Mouse (Mus musculus) hindbrain, postnatal 0 days (tissue): Measurements from ENCODE around the gene Tlk1. TPM values are rescaled to one million over a fixed set of nuclear protein-coding genes. Genes with fewer than 3 reads are reported as not detected.

Experiments
- ATAC-seq: fragments of 200-750 bp; cut with Nextera tagmentation; 2 replicates; pipeline ENCODE4 v1.8.0; 2017; ENCODE audit warnings: mild to moderate bottlenecking, moderate TSS enrichment, moderate library complexity
- DNase-seq: peaks from one replicate; pipeline ENCODE4 v3.0.0-alpha.2; 2015; ENCODE audit warnings: low spot score
- H3K27ac ChIP-seq: fragments of 300-500 bp; sonication (generic); 2 replicates; pipeline ENCODE4 v1.5.1; 2014; ENCODE audit warnings: mild to moderate bottlenecking
- H3K27me3 ChIP-seq: fragments of 300-500 bp; sonication (generic); 2 replicates; pipeline ENCODE4 v1.6.1; 2014; ENCODE audit warnings: low read length, mixed read lengths; ENCODE audit not compliant: insufficient read depth
- H3K36me3 ChIP-seq: fragments of 300-500 bp; sonication (generic); 2 replicates; pipeline ENCODE4 v1.6.1; 2014; ENCODE audit warnings: low read length, mixed read lengths; ENCODE audit not compliant: insufficient read depth
- H3K4me1 ChIP-seq: fragments of 300-500 bp; sonication (generic); 2 replicates; pipeline ENCODE4 v1.6.1; 2014; ENCODE audit warnings: antibody characterized with exemption, low read length, mixed read lengths; ENCODE audit not compliant: insufficient read depth
- H3K4me2 ChIP-seq: fragments of 300-500 bp; sonication (generic); 2 replicates; pipeline ENCODE4 v1.6.1; 2014; ENCODE audit warnings: low read depth, mild to moderate bottlenecking, low read length, moderate library complexity, mixed read lengths
- H3K4me3 ChIP-seq: fragments of 300-500 bp; sonication (generic); 2 replicates; pipeline ENCODE4 v1.5.1; 2014; ENCODE audit warnings: low read length
- H3K9ac ChIP-seq: fragments of 300-500 bp; sonication (generic); replicated peaks from 2 replicates; pipeline ENCODE4 v1.6.1; 2014; ENCODE audit warnings: mild to moderate bottlenecking, low read length, moderate library complexity, mixed read lengths
- H3K9me3 ChIP-seq: fragments of 300-500 bp; sonication (generic); 2 replicates; pipeline ENCODE4 v1.6.1; 2016; ENCODE audit warnings: low read length, mixed read lengths
- CTCF ChIP-seq: IDR thresholded peaks from 2 replicates; pipeline ENCODE4 v1.5.1; 2016; ENCODE audit warnings: antibody characterized with exemption, control low read depth, low read depth
- WGBS: fragments of 180-500 bp; shearing (Covaris S2); extraction: QIAGEN DNeasy Blood & Tissue Kit; methylation state at CpG from one replicate; pipeline ENCODE4 v1.1.7; 2014; 5-methylcytosine and 5-hydroxymethylcytosine counted together
- polyA plus RNA-seq: library from polyadenylated mRNA; unstranded; fragments of >200 nt; fragmentation: Nextera tagmentation; extraction: Ambion mirVana; gene quantifications from 2 replicates; pipeline ENCODE4 v1.2.1, GENCODE M21; 2015
- total RNA-seq: library from RNA; depleted of rRNA; stranded (reverse); fragments of >200 nt; gene quantifications from 2 replicates; pipeline ENCODE4 v1.2.3, GENCODE M21; 2014

Gene Tlk1
- total and polyA plus RNA-seq, 2 experiments from 2014 or later = 17.3 to 27.0 TPM

DNA sequence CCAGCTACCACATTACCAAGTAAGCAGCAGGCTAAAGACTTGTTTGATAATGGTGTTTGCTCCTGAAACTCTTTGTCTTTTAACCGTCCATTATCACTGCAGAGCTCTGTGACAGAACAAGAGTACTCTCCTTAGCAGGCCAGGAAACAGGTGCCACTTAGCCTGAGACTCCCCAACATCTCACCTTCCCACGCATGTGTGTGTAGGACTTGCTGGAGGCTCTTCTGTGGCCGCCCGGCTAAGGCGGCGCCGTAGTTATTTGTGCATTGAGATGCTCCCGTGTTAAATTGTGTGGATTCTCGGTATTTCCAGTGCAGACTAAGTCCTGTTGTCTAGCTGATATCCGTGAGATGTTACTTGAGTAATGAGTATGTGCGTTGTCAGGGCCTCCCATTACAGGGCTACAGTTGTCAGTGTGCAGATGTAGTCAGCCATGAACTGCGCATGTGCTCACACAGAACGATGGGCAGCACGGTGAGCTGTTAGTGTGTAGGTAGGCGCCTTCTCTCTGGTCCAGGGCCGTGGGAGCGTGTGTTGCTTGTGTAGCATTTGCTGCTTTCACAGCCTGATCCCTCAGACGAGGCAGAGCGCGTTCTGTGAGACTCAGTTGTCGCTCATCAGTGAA, 137.0 kb downstream of the Tlk1 start:
- no peaks in the 10 kb centered on the region for H3K9me3 ChIP-seq
- WGBS = 91% methylated on average over 21 of the region's 21 CpGs
- H3K27ac ChIP-seq = no peak overlapping the region
- H3K27me3 ChIP-seq = no peaks in the 10 kb centered on the region
- no peak overlapping the region for H3K4me2 ChIP-seq
- H3K4me3 ChIP-seq = no peak overlapping the region
- DNase-seq (no peak), ATAC-seq (no peak)
- no peak for TF ChIP-seq CTCF
- no peak overlapping the region for H3K9ac ChIP-seq
- peaks cover 67% of the 10 kb centered on the region for H3K36me3 ChIP-seq
- no peaks in the 10 kb centered on the region for H3K4me1 ChIP-seq

GRCm38 (mm10) chr2:70682324-70682723, 143.2 kb downstream of the Tlk1 start:
- no peak overlapping the region for H3K27ac ChIP-seq
- no peak overlapping the region for H3K4me3 ChIP-seq
- H3K9ac ChIP-seq = no peak overlapping the region
- DNase-seq (no peak), ATAC-seq (no peak)
- no peaks in the 10 kb centered on the region for H3K27me3 ChIP-seq
- TF ChIP-seq CTCF = no peak
- 77% methylated on average over 2 of the region's 2 CpGs for WGBS
- H3K4me1 ChIP-seq = no peaks in the 10 kb centered on the region
- H3K9me3 ChIP-seq = no peaks in the 10 kb centered on the region
- H3K36me3 ChIP-seq = peaks cover 86% of the 10 kb centered on the region
- no peak overlapping the region for H3K4me2 ChIP-seq

DNA sequence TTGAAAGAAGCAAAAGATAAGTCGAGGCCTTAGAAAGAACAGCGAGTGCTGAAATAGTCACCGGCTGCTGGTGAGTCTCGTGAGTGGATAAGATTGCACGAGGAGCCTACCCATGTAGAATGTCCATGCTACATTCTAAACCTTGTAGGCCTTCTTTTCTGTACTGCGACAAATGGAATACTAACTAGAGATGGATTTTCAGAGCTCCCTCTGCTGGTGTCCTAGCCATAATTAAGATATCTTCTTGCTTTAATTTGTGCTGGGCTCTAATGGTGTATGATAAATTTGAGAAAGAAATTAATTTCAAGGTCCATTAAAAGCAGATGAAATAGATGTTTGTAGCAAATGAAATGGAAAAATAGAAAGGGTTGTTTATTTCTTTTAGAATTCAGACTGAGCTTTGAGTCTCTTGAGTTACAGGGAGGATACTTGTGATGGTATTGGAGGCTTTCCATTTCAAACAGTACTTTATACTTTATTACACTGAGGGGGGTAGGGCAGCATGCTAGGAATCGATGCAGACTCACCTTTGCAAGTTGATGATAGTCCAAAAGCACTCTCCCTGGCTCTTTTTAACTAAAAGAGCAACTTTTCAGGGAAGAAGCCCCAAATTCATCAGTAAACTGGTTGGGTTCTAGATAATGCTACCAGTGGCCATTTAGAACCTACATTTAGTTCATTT, 151.9 kb downstream of the Tlk1 start:
- Histone ChIP-seq H3K4me2 (no peak overlapping the region), H3K36me3 (peaks cover 9% of the 10 kb centered on the region), H3K9ac (no peak overlapping the region), H3K27ac (no peak overlapping the region), H3K27me3 (no peaks in the 10 kb centered on the region), H3K4me3 (no peak overlapping the region), H3K9me3 (no peaks in the 10 kb centered on the region), H3K4me1 (no peaks in the 10 kb centered on the region)
- ATAC-seq (no peak), DNase-seq (peak; percentile 65)
- WGBS = 75% methylated on average over 7 of the region's 7 CpGs
- TF ChIP-seq CTCF = peak; percentile 60

GRCm38 (mm10) chr2:70672476-70672875, 153.1 kb downstream of the Tlk1 start:
- no peak overlapping the region for H3K27ac ChIP-seq
- no peak for TF ChIP-seq CTCF
- 78% methylated on average over 2 of the region's 2 CpGs for WGBS
- no peaks in the 10 kb centered on the region for H3K27me3 ChIP-seq
- no peaks in the 10 kb centered on the region for H3K4me1 ChIP-seq
- DNase-seq = no peak
- H3K4me2 ChIP-seq = no peak overlapping the region
- no peak for ATAC-seq
- H3K36me3 ChIP-seq = no peaks in the 10 kb centered on the region
- H3K9ac ChIP-seq = no peak overlapping the region
- no peak overlapping the region for H3K4me3 ChIP-seq
- H3K9me3 ChIP-seq = no peaks in the 10 kb centered on the region

DNA sequence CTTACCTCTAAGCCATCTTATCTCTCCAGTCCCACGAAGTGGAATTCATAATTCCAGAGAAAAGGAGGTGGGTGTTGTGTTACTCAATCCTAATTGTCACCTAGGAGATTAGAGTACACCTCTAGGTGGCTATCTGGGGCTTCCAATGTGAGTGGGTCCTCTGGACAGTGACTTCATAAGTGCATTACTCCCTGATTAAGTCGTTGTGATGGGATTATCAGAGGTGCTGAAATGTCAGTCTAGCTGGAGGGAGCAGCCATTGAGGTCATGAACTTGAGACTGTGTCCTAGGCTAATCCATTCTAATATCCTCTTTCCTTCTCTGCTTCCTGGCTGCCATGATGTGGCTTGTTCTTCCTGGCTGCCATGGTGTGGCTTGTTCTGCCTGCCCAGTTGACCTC, 155.6 kb downstream of the Tlk1 start:
- Histone ChIP-seq H3K9ac (no peak overlapping the region), H3K4me2 (no peak overlapping the region), H3K27me3 (no peaks in the 10 kb centered on the region), H3K4me1 (no peaks in the 10 kb centered on the region), H3K9me3 (no peaks in the 10 kb centered on the region), H3K4me3 (no peak overlapping the region), H3K27ac (no peak overlapping the region), H3K36me3 (no peaks in the 10 kb centered on the region)
- ATAC-seq (no peak), DNase-seq (no peak)
- TF ChIP-seq CTCF = no peak
- WGBS = 77% methylated on average over 2 of the region's 2 CpGs

DNA sequence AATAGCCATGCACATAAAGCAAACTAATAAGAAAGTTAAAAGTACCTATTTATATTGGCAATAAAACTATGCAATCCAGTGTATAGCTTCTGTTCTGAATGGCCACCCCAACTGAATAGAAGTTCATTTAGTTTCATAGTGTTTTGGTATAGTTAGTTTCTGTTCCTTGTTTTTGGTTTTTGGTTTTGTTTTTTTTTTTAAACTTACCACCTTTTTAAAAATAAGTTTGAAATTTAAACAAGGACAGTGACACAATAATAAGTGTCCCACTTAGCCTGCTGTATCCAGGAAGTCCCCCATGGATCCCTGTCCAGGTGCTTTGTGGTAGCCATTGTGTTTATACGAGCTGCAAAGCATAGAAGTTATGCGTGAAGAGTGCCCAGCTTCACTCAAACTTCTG, 156.3 kb downstream of the Tlk1 start:
- Histone ChIP-seq H3K4me3 (no peak overlapping the region), H3K4me1 (no peaks in the 10 kb centered on the region), H3K9me3 (no peaks in the 10 kb centered on the region), H3K4me2 (no peak overlapping the region), H3K36me3 (no peaks in the 10 kb centered on the region), H3K9ac (no peak overlapping the region), H3K27me3 (no peaks in the 10 kb centered on the region), H3K27ac (no peak overlapping the region)
- TF ChIP-seq CTCF = no peak
- no peak for ATAC-seq
- DNase-seq = no peak
- WGBS = 80% methylated on average over 2 of the region's 2 CpGs

- Histone ChIP-seq H3K4me3 (no peak overlapping the region), H3K9ac (no peak overlapping the region), H3K4me2 (no peak overlapping the region), H3K36me3 (no peaks in the 10 kb centered on the region), H3K4me1 (0 out of 2 replicates have a peak, but pooled peaks cover 12% of the 10 kb centered on the region), H3K27me3 (no peaks in the 10 kb centered on the region), H3K27ac (no peak overlapping the region), H3K9me3 (no peaks in the 10 kb centered on the region)
- WGBS = 91% methylated on average over 7 of the region's 7 CpGs
- ATAC-seq = no peak
- DNase-seq = no peak
- no peak for TF ChIP-seq CTCF
Observed at GRCm38 (mm10) chr2:70667016-70667415, 158.5 kb downstream of the Tlk1 start.
